Mouse (Mus musculus) liver, embryonic 11.5 days (tissue): ENCODE data around the gene Arntl. TPM values are rescaled to one million over a fixed set of nuclear protein-coding genes. Genes with fewer than 3 reads are reported as not detected.

Experiments
- ATAC-seq: fragments of 200-750 bp; cut with Nextera tagmentation; replicated peaks from 2 replicates; pipeline ENCODE4 v1.8.0; 2017; ENCODE audit warnings: moderate number of reproducible peaks, mild to moderate bottlenecking, moderate TSS enrichment, moderate library complexity; ENCODE audit not compliant: low FRiP score
- DNase-seq: peaks from one replicate; pipeline ENCODE4 v3.0.0-alpha.2; 2017; ENCODE audit warnings: low spot score
- H3K27ac ChIP-seq: fragments of 300-500 bp; sonication (generic); 2 replicates; pipeline ENCODE4 v1.5.1; 2014; ENCODE audit warnings: mild to moderate bottlenecking, low read depth, low read length, control low read depth
- H3K27me3 ChIP-seq: fragments of 300-500 bp; sonication (generic); replicated peaks from 2 replicates; pipeline ENCODE4 v1.6.1; 2014; ENCODE audit warnings: low read length, mixed read lengths; ENCODE audit not compliant: control insufficient read depth, insufficient read depth
- H3K36me3 ChIP-seq: fragments of 300-500 bp; sonication (generic); 2 replicates; pipeline ENCODE4 v1.6.1; 2014; ENCODE audit warnings: mild to moderate bottlenecking, low read length, moderate library complexity, mixed read lengths; ENCODE audit not compliant: control insufficient read depth, insufficient read depth
- H3K4me1 ChIP-seq: fragments of 300-500 bp; sonication (generic); replicated peaks from 2 replicates; pipeline ENCODE4 v1.6.1; 2014; ENCODE audit warnings: low read length, mixed read lengths; ENCODE audit not compliant: control insufficient read depth, insufficient read depth
- H3K4me2 ChIP-seq: fragments of 300-500 bp; sonication (generic); 2 replicates; pipeline ENCODE4 v1.6.1; 2014; ENCODE audit warnings: mild to moderate bottlenecking, control low read depth, moderate library complexity
- H3K4me3 ChIP-seq: fragments of 300-500 bp; sonication (generic); 2 replicates; pipeline ENCODE4 v1.5.1; 2014; ENCODE audit warnings: low read depth, low read length, control low read depth
- H3K9ac ChIP-seq: fragments of 300-500 bp; sonication (generic); 2 replicates; pipeline ENCODE4 v1.6.1; 2014; ENCODE audit warnings: low read depth, low read length, control low read depth
- H3K9me3 ChIP-seq: fragments of 300-500 bp; sonication (generic); 2 replicates; pipeline ENCODE4 v1.6.1; 2016; ENCODE audit warnings: low read length, inconsistent platforms, mixed read lengths; ENCODE audit not compliant: control insufficient read depth
- WGBS: fragments of 180-500 bp; shearing (Covaris S2); extraction: QIAGEN DNeasy Blood & Tissue Kit; methylation state at CpG from one replicate; pipeline ENCODE4 v1.1.7; 2014; 5-methylcytosine and 5-hydroxymethylcytosine counted together
- polyA plus RNA-seq: library from polyadenylated mRNA; unstranded; fragments of >200 nt; fragmentation: Nextera tagmentation; extraction: Ambion mirVana; gene quantifications from 2 replicates; pipeline ENCODE4 v1.2.1, GENCODE M21; 2014

The Arntl gene
- polyA plus RNA-seq, 1 experiment from 2014 or later: 8.4 TPM

GRCm38 (mm10) chr7:113183787-113184186 lies 23.5 kb upstream of the Arntl start:
- 76% methylated on average over 8 of the region's 8 CpGs for WGBS
- ATAC-seq (no peak), DNase-seq (no peak)
- Histone ChIP-seq H3K9ac (no peak overlapping the region), H3K9me3 (no peaks in the 10 kb centered on the region), H3K4me1 (no peaks in the 10 kb centered on the region), H3K36me3 (no peaks in the 10 kb centered on the region), H3K4me3 (no peak overlapping the region), H3K27me3 (no peaks in the 10 kb centered on the region), H3K4me2 (no peak overlapping the region), H3K27ac (no peak overlapping the region)

GRCm38 (mm10) chr7:113185056-113185455 lies 22.2 kb upstream of the Arntl start:
- no peaks in the 10 kb centered on the region for H3K4me1 ChIP-seq
- no peak overlapping the region for H3K4me2 ChIP-seq
- DNase-seq: no peak
- H3K27ac ChIP-seq: no peak overlapping the region
- no peak for ATAC-seq
- H3K27me3 ChIP-seq: no peaks in the 10 kb centered on the region
- H3K9me3 ChIP-seq: no peaks in the 10 kb centered on the region
- H3K4me3 ChIP-seq: no peak overlapping the region
- H3K9ac ChIP-seq: no peak overlapping the region
- no peaks in the 10 kb centered on the region for H3K36me3 ChIP-seq

DNA sequence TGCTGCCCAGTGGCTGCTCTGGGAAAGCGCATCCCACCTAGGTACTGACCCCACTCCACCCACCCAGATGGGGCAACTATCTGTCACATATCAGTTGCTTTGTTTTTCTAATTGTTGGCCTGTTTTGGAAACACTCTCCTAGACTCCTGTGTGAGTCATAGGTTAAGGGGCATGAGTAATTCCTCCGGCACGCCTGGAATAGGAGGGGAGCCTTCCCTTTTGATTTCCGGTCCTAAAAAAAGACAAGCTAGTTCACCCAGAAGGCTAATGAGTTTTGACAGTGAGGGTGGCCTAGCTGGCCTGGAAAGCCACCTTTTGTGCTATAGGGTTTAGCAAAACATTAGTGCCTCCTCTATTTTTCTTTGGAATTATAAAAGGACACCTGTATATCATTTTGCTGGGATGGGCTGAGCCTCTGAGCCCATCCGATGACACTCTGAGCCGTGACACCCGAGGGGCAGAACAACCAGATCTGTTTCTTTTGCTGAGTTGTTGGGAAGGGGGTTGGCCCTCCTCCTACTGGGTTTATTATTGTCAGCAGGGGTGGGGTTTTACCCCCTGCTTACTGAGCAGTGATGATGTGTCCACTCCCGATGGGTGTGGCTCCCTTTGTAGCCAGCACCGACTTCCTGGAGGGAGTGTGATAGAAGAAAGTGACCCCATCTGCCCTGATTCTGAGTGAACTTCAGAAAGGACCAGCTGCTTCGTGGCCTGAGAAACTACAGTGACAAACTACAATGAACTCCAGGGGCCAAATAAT lies 21.0 kb upstream of the Arntl start:
- Histone ChIP-seq H3K4me1 (no peaks in the 10 kb centered on the region), H3K4me2 (no peak overlapping the region), H3K36me3 (no peaks in the 10 kb centered on the region), H3K9me3 (no peaks in the 10 kb centered on the region), H3K4me3 (no peak overlapping the region), H3K27ac (no peak overlapping the region), H3K27me3 (no peaks in the 10 kb centered on the region), H3K9ac (no peak overlapping the region)
- DNase-seq: no peak
- ATAC-seq: no peak
- WGBS: 55% methylated on average over 10 of the region's 10 CpGs

GRCm38 (mm10) chr7:113188091-113188490 lies 19.2 kb upstream of the Arntl start:
- WGBS: 49% methylated on average over 2 of the region's 2 CpGs
- H3K9me3 ChIP-seq: no peaks in the 10 kb centered on the region
- no peak overlapping the region for H3K27ac ChIP-seq
- DNase-seq: no peak
- no peaks in the 10 kb centered on the region for H3K36me3 ChIP-seq
- no peak overlapping the region for H3K4me3 ChIP-seq
- no peaks in the 10 kb centered on the region for H3K4me1 ChIP-seq
- no peak overlapping the region for H3K9ac ChIP-seq
- ATAC-seq: no peak
- no peaks in the 10 kb centered on the region for H3K27me3 ChIP-seq
- no peak overlapping the region for H3K4me2 ChIP-seq

DNA sequence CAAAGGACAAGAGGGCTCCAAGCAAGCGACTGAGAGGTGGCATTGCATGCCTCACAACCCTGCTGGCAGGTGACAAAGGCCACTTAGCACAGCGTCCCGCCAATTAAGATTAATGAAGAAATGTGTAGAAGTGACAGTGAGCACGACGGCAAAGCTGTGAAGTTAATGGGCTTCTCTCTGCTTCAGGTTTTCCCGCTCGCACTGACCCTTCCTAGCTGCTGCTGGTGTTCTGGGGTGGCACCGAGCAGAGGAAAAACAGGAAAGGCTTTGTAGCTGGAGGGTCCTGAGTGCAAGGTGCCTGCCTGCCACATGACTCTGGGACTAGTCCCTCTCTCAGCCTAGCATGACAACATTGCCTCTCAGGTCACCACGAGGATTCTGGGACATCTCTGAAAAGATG lies 18.7 kb upstream of the Arntl start:
- H3K36me3 ChIP-seq: no peaks in the 10 kb centered on the region
- no peak overlapping the region for H3K4me2 ChIP-seq
- ATAC-seq (no peak), DNase-seq (no peak)
- H3K27me3 ChIP-seq: no peaks in the 10 kb centered on the region
- no peaks in the 10 kb centered on the region for H3K4me1 ChIP-seq
- no peaks in the 10 kb centered on the region for H3K9me3 ChIP-seq
- H3K27ac ChIP-seq: no peak overlapping the region
- 62% methylated on average over 9 of the region's 9 CpGs for WGBS
- no peak overlapping the region for H3K4me3 ChIP-seq
- no peak overlapping the region for H3K9ac ChIP-seq

- WGBS: 32% methylated on average over 1 of the region's 1 CpGs
- ATAC-seq: no peak
- Histone ChIP-seq H3K36me3 (no peaks in the 10 kb centered on the region), H3K27me3 (no peaks in the 10 kb centered on the region), H3K4me2 (no peak overlapping the region), H3K4me3 (no peak overlapping the region), H3K9ac (no peak overlapping the region), H3K27ac (no peak overlapping the region), H3K4me1 (no peaks in the 10 kb centered on the region), H3K9me3 (no peaks in the 10 kb centered on the region)
- no peak for DNase-seq
Observed at GRCm38 (mm10) chr7:113191787-113192186, 15.5 kb upstream of the Arntl start.

DNA sequence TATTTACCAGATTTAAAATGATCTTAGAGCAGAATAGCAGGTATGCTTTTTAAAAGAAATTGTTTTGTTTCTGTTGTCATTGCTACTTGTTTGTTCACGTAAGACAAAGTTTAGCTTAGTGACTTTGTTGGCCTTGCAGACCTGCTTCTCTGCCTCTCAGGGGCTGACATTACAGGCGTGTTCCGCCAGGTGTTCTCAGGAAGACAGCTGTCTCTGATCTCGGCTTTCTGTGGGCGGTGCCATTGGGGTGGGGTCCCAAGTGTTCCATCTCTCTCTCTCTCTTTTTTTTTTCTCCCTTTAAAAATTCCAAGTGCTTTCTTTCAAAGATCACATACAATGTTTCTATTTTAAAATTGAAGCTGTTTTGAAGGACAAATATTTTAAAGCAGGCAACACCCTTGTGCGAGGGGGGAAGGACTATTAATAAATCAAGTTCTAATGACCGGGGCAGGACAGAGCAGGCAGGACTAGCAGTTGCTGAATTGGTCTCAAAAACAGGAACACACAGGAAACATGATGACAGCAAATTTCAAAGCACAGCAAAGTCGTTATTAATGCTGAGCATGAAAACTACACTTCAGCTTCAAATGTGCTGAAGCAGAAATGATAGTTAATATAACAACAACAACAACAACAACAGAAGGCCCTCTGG lies 14.4 kb upstream of the Arntl start:
- DNase-seq: no peak
- no peaks in the 10 kb centered on the region for H3K36me3 ChIP-seq
- 55% methylated on average over 8 of the region's 8 CpGs for WGBS
- no peak overlapping the region for H3K4me3 ChIP-seq
- H3K9me3 ChIP-seq: no peaks in the 10 kb centered on the region
- H3K27ac ChIP-seq: no peak overlapping the region
- no peaks in the 10 kb centered on the region for H3K4me1 ChIP-seq
- no peak for ATAC-seq
- H3K27me3 ChIP-seq: no peaks in the 10 kb centered on the region
- no peak overlapping the region for H3K9ac ChIP-seq
- H3K4me2 ChIP-seq: no peak overlapping the region

DNA sequence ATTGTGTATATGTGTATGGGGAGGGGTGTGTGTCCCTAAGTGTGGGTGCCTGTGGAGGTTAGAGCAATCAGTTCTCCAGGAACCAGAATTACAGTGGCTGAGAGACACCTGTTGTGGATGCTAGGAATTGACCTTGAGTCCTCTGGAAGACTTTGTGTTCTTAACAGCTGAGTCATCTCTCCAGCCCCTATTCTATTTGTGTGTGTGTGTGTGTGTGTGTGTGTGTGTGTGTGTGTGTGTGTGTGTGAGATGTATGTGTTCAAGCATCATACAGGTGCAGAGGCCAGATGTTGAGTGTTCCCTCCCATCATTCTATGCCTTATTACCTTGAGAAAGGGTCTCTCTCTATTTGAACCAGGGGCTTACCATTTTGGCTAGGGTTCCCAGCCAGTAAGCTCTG lies 13.4 kb upstream of the Arntl start:
- ATAC-seq: no peak
- DNase-seq: no peak

GRCm38 (mm10) chr7:113195271-113195670 lies 12.0 kb upstream of the Arntl start:
- Histone ChIP-seq H3K4me2 (no peak overlapping the region), H3K27ac (no peak overlapping the region), H3K27me3 (no peaks in the 10 kb centered on the region), H3K4me1 (no peaks in the 10 kb centered on the region), H3K36me3 (no peaks in the 10 kb centered on the region), H3K9me3 (no peaks in the 10 kb centered on the region), H3K9ac (no peak overlapping the region), H3K4me3 (no peak overlapping the region)
- DNase-seq: no peak
- 75% methylated on average over 2 of the region's 2 CpGs for WGBS
- ATAC-seq: no peak

More for the DNA sequence above, 13.4 kb upstream of the Arntl start:
- H3K9me3 ChIP-seq: no peaks in the 10 kb centered on the region
- H3K4me3 ChIP-seq: no peak overlapping the region
- H3K27ac ChIP-seq: no peak overlapping the region
- H3K4me2 ChIP-seq: no peak overlapping the region
- H3K4me1 ChIP-seq: no peaks in the 10 kb centered on the region
- H3K27me3 ChIP-seq: no peaks in the 10 kb centered on the region
- no peak overlapping the region for H3K9ac ChIP-seq
- H3K36me3 ChIP-seq: no peaks in the 10 kb centered on the region
